Mouse (Mus musculus) MN1 (cell line): ENCODE data around the gene Gopc.
A peak's percentile ranks its signal among the peaks of the same experiment; 100 is the strongest.
"Not testable (repeated sequence)": the region's sequence is repeated elsewhere in the genome, so short reads cannot be mapped to it uniquely, and the experiment has no call there.

Experiments
- DNase-seq: peaks from one replicate; pipeline ENCODE4 v3.0.0-alpha.2; 2016; ENCODE audit warnings: low spot score

The Gopc gene

DNA sequence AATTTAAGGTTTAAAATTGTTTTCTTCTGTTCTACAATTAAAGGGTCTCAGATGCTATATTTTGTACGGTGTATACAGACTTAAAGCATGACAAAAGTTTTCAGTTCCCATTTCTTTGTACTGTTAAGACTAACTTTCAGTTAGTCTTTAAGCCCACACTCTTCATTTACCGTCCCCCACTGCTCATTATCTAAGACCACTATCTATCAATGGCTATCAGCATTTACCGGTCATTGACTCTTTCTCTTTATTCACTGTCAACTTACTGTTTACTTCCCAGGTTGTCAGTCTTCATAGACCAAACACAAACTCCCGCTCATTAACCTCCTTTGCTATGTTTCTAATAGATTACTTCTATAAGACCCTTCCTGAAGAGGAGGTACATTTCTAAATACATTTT lies 5.3 kb upstream of the Gopc start:
- DNase-seq: no peak

DNA sequence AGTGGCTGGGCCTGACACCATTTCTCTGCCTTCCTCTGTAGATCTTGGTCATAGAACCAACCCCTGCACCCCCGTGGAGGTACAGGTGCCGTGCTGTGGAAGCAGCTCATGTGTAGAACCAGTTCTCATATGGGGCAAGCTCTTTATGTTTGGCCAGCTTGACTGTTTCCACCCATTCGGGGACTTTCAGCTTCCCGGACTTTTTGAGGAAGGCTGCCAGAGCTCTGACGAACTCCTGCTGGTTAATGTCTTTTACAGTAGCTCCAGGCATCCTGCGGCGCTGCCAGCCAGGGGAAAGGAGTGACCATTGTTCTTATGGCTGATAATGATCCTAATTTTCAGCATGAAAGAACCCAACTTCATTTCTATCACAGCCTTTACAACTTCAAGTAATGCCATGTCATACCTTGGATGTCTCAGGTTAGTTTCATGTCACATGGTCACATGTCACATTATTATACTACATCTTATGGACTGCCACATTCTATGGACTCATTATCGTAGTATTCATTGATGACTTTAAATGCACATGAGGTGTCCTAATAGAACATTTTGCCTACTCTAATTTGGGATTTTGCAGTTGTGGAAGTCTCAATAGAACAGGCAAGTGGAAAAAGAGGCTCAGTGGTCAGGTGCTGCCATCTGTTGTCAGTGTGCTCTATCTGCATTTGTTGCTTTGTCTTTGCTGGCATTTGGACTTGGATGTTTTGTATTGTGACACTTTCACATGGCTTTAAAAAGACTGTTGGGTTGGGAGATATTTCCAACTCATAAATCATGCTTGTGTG lies 3.1 kb upstream of the Gopc start:
- peak; percentile 79 for DNase-seq

DNA sequence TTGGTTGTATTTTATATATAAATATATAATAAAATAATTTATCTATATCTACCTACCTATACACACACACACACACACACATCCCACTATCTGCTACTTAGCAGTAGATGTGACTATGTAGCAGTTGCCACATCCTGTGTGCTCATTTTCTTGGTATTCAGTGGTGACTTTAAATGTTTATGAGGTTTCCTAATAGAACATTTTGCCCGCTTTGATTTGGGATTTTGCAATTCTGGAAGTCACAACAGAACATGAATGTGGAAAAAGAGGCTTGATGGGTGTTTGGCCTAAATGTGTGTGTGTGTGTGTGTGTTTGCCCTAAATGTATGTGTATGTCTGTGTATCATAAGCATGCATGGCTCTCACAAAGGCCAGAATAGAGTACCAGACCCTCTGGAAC lies 1.6 kb upstream of the Gopc start:
- no peak for DNase-seq

DNA sequence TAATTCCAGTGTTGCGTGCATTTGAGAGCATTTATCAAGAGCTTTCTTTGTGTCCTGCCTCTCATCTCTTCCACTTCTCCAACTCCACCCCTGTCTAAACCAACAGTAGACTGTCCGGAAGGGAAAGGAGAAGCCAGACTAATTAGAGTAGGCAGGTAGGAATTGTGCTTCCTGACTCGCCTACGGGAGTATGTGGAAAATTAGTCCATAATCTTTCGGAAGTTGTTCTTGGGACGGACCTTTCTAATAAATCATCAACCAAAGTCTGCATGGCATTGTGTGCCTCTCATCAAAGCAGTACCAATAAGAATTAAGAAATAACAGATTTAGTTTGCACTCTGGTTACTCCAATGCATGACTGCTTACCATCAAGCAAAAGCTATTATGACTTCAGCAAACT lies 1.1 kb upstream of the Gopc start:
- no peak for DNase-seq

DNA sequence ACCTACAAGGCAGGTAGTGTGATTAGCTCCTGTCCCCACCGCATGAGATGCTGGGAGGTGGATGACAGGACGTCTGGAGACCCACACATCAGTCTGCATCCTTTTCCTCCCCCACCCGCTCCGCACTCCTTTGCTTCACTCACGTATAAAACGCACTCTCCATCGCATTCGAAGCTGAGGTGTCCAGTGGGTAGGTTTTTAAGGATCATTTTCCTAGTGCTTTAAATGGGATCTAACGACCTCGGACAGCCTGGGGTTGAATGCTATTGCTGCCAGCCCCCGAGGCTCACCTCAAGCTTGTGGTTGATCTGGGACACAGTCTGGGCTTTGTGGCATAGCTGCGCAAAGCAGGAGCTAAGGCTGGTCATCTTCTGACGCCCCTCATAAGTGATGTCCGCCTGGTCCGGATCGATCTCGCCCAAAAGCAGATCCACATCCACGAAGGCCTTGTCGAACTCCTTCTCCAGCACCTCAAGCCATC lies 563 bp downstream of the Gopc start:
- DNase-seq: peak; percentile 72

DNA sequence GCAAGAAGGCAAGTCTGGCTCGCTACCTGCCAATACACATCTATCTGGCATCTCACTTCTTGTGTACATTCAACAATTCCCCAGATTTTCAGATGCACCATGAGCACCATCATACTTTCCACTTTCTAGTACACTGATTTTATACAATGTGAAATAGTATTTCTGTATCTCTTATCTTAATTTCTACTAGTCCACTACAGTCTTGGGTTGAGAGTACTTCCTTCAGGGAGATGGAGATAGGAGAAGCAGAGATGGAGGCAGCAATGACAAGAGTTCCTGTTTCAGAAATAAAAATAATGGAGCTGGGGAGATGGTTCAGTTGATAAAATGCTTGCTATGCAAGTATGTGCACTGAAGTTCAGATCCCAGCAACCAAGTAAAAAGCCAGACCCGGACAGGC lies 4.1 kb downstream of the Gopc start:
- no peak for DNase-seq

DNA sequence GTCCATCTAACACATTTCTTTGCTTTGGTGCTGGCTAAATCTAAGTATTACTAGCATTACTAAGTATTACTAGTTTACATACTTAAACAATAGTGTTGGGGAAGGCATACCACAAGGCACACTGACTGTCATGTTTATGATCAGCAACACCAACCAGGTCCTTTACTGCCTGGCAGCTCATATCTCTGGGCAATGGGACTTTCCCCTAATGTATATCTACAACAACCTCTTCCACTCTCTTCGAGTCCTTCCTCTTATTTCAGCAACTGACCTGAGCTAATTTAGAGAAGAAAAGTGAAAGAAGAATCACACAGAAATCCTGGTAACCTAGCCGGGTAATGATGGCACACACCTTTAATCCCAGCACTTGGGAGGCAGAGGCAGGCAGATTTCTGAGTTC lies 5.5 kb downstream of the Gopc start:
- DNase-seq: no peak

DNA sequence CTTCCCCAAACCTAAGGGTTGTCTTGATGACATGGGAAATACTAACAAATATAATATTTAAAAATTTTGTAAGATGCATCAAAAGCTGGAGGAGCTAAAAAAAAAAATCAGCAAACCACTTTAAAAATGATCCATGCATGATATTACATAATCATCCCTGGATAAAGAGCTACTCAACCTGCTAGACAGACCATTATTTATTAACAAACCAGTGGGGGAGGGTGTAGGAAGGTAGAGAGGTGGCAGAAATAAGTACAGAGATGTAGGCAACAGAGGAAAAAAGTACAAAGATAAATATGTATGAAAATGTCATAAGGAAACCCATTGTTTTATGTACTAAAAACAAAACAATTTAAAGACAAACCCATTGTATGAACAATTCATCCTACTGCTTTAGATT lies 7.3 kb downstream of the Gopc start:
- no peak for DNase-seq

DNA sequence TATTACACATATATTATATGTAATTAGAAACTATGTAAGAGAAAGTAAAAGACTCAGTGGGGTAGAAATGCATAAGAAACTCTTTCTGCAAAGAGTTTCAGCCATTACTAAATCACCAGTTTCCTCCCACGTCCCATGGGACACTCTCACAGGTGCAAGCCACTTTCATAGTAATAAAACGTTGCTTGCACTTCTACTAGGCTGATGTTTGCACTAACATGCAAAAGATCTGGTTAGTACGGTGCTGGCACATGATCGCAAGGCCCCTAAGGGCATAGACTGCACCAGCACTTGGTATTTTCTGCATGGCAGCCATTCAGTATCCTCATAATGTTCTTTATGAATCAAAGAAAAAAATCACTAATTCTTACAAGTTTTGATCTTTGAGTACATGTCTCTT lies 8.1 kb downstream of the Gopc start:
- no peak for DNase-seq

DNA sequence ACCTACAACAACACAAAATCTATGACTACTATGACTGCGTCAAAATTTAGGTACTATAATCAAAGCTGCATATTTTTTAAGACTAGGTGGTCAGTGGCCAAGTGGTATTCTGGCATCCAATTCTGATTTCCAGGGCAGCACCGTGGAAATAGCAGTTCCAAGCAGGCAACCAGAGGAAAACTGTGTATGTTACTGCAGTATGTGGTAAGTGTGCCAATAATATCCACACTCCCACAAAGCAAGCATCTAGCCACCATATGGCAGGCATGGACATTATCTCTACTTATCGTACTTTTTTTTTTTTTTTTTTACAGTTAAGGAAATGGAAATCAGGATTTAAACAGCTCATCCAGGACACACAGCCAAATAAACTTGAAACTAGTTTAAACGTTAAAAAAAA lies 13.5 kb downstream of the Gopc start:
- no peak for DNase-seq

DNA sequence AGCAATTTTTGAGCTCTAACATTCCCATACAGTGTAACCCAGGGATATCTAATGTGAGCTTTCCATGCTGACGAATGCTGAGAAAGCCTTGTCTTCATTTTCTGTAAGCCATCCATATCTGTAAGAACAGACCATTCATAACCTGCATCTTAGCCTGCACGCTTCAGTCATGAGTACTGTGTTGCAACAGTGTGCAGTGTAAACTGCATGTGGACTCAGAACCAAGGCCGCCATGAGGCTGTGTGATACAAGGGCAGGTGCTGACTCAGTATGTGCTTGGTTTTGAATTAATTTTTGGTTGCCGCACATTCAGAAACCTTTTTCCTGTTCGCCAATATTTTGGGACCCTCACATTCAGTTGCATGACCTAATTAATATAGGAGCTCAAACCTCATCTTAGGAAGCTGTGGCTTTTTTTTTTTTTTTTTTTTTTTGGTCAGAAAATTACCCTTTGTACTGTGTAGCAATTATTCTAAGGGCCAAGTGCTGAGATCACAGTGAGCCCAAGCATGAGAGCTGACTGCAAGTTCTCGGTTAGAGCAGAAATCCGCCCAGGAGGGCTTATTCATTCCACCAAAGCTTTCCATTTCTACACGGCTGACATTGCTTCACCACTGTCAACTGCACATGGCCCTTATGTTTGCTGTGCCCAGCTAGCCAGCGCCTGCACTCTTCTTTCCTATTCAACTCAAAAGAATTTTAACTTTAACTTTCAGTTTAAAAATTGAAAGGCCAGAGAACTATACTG lies 20.9 kb downstream of the Gopc start:
- DNase-seq: no peak

DNA sequence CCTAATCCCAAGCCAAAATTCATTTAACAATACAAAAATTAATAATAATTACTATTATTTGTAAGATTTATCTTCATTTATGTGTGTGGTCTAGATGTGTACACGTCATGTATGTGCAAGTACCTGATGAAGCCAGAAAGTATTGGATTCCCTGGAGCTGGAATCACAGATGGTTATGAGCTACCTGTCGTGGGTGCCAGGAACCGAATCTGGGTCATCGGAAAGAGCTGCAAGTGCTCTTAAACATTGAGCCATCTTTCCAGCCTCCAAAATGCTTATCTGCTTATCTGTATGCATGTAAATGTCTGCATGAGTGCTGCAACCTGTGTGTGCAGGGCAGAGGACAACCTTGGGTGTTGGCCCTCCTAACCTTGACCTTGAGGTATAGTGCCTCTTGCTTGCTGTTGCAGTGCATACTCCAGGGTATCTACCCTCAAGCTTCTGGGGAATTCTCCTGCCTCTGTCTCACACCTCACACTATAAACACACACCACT lies 21.6 kb downstream of the Gopc start:
- DNase-seq: no peak

DNA sequence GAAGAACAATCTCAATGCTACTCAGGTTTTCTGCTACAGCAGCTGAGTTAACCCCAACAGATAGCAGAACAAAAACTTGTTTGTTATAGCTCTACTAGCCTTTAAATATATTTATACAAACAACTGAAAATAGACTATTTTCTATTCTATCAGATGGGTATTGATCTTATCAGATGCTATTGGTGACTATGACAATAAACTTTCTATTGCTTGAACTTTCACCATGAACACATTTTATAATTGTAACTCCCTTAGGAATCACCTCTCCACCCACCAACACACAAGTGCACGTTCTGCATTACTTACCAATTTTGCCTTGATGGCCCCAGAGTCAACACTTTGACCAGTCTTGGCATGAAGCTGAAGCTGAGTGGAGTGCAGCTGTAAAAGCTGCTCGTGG lies 23.5 kb downstream of the Gopc start, which contains the start of gene Gm26741:
Gm26741 (plus strand) TSS at position 301 of the 400 bp plus-strand sequence.
- no peak for DNase-seq

DNA sequence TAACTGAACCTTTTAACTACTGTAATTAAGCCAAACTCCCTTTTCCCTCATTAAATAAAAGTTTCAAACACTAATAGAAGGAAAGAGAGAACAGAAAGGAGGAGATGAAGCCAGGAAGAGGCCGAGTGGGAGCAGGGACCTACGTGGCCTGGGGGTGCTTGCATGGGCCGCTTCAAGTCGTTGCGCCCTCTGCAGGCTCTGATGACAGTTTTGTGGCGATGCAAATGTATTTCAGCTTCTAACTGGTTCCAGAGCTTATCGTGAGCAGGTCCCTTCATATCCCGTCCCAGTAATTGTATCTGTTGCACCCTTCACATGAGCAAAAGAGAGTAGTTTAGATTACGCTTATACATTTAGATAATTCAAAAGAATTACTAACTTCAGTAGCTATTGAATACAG lies 28.7 kb downstream of the Gopc start:
- no peak for DNase-seq

DNA sequence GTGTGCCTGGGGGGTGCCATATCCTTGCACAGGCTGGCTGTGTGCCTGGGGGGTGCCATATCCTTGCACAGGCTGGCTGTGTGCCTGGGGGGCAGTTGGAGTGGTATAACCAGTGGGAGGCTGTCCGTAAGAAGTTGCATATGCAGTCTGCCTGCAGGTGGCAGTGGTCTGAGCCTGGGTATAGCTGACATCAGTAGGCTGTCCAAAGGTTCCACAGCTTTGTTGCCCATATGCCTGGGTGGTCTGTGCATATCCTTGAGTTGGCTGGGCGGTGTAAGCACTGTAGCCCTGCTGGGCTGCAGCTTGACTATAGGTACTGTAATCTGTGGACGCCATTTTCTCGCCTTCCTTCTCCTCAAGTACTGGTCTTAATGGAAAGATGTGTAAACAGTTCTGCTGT lies 38.6 kb downstream of the Gopc start:
- DNase-seq: not testable (repeated sequence)

DNA sequence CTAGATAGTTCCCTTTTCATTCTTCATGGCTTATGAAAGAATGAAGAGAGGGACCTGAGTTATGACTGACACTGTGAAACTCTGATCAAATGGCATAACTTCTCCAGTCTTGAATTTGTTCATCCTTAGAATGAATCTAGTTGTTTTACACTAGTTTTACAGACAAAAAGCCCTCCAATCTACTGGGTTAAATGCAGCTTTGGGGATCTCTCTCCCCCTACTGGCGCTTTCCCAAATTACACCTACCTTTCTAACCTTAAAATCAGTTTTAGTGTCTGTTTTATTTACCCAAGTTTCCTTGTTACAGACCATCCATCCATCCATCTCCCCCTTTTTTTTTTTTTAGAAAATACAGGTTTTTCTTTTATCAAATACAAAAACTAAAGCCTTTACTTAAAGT lies 50.9 kb downstream of the Gopc start:
- peak; percentile 40 for DNase-seq

DNA sequence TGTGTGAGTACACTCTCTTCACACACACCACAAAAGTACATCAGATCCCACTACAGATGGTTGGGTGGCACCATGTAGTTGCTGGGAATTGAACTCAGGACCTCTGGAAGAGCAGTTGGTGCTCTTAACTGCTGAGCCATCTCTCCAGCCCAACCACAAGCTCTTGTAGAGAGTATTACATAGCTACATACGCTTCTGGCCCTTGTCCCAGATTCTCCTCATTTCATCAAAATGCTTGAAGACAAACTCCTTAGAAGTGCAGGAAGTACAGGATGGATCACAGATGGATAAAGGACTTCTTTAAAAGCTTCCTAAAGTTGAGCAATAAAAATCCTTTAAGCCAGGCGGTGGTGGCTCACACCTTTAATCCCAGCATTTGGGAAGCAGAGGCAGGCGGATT lies 60.0 kb downstream of the Gopc start:
- DNase-seq: no peak

DNA sequence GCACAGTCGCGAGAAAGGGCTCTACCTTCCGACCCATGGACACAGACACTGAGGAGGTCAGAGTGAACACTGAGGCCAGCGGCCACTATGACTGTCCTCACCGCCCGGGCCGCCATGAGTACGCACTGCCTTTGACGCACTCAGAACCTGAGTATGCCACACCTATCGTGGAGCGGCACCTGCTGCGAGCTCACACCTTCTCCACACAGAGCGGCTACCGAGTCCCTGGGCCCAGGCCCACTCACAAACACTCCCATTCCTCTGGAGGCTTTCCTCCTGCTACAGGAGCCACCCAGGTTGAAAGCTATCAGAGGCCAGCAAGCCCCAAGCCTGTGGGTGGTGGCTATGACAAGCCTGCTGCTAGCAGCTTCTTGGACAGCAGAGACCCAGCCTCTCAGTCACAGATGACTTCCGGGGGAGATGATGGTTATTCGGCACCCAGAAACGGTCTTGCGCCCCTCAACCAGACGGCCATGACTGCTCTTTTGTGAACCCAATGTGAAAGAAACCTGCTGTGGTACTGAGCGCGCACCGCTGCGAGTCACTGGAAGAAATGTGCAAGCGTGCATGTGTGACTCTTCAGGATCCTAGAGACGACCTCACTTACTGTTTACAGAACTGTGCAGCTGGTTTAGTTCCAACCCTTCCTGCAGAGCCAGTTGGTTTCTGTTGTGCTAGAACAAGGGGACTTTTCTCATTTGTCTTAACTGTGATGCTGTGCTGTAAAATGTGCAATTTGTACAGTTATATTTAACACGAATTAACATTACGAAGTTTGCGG lies 62.2 kb downstream of the Gopc start:
- no peak for DNase-seq

DNA sequence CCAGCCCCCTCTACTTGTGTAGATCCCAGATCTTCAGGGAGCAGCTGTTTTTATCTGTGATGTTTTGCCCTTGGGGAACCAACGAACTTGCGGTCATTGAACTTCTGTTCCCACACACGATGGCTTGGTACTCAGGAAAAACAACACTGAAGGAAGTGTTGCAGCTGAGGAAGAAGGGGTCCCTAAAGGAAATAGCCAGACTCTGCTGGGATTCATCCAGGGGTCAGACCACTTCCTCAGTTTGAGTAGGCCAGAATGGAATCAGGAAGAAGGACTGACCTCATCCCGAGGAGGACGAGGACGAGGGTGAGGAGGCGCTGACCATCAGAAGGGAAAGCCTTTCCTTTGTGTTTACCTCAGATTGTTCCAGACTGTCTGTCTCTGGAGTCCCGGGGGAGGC lies 72.7 kb downstream of the Gopc start:
- no peak for DNase-seq

DNA sequence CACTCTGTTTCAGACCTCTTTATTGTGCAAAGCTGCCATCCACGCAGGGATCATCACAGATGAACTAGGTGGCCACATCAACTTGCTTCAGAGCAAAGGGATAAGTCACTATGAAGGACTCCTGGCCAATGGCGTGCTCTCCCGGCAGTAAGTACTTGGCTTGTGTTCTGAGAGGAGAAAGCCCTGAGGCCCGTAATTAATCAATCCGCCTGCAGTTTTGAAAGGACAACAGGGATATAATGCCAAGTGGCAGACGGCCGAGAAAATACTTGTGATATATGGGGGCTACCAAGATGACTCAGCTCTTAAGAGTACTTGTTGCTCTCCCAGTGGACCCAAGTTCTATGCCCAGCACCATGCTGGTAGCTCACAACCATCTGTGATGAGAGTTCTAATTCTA lies 77.3 kb downstream of the Gopc start:
- DNase-seq: no peak

DNA sequence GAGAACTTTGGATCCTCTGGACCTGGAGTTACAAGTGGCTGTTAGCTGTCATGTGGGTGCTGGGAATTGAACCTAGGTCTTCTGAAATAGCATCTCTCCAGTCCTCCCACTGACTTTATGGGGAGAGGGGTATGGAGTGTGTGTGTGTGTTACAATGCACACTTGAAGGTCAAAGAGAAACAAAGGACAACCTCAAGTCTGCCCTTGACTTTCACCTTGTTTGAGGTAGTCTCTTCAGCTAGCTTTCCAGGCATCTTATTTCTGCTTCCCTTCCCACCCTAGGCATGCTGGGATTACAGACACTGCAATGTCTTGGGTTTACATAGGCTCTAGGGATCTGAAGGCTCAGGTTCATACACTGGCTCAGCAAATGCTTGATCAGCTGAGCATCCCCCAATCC lies 79.7 kb downstream of the Gopc start:
- DNase-seq: no peak

DNA sequence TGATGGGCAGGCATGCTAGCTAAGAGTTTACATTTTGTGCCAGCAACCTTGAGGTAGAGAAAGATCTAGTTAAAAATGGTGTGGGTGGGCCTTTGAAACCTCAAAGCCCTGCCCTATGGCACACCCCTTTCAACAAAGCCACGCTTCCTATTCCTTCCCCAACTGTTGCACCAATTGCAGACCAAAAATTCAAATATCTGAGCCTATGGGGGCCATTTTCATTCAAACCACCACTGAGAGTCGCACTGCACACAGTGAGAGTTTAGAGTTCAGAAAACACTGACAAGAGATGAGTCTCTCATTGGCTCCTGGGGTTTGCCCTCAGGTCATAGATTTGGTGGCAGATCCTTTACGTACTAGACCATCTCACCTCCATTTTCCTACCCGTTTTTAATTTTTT lies 80.2 kb downstream of the Gopc start:
- DNase-seq: no peak

DNA sequence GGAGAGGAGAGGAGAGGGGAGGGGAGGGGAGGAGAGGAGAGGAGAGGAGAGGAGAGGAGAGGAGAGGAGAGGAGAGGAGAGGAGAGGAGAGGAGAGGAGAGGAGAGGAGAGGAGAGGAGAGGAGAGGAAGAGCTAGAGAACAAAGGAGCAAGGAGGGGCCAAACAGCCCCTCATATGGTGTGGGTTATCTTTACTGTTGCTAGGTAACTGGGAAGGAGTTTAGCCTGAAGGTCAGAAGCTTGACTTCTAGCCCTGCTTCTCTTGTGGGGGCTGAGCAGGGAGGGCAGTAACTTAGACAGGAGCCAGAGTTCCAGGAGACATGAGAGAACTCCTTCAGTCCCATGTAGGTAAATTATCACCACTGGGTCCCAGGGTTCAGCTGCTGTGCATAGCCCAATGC lies 83.4 kb downstream of the Gopc start:
- DNase-seq: not testable (repeated sequence)
